Mouse (Mus musculus) lung, embryonic 14.5 days (tissue): Measurements from ENCODE around the gene Cyp27a1. TPM values are rescaled to one million over a fixed set of nuclear protein-coding genes. Genes with fewer than 3 reads are reported as not detected.

Experiments
- ATAC-seq: fragments of 200-750 bp; cut with Nextera tagmentation; 2 replicates; pipeline ENCODE4 v1.8.0; 2017; ENCODE audit warnings: mild to moderate bottlenecking, moderate TSS enrichment, moderate library complexity; ENCODE audit not compliant: insufficient read depth
- DNase-seq: peaks from one replicate; pipeline ENCODE4 v3.0.0-alpha.2; 2015
- H3K27ac ChIP-seq: fragments of 300-500 bp; sonication (generic); 2 replicates; pipeline ENCODE4 v1.5.1; 2014; ENCODE audit warnings: low read depth, mild to moderate bottlenecking, moderate library complexity
- H3K27me3 ChIP-seq: fragments of 300-500 bp; sonication (generic); 2 replicates; pipeline ENCODE4 v1.6.1; 2014; ENCODE audit warnings: low read length, control low read depth; ENCODE audit not compliant: insufficient read depth
- H3K36me3 ChIP-seq: fragments of 300-500 bp; sonication (generic); 2 replicates; pipeline ENCODE4 v1.6.1; 2014; ENCODE audit warnings: control low read depth; ENCODE audit not compliant: insufficient read depth
- H3K4me1 ChIP-seq: fragments of 300-500 bp; sonication (generic); 2 replicates; pipeline ENCODE4 v1.6.1; 2014; ENCODE audit warnings: antibody characterized with exemption, control low read depth; ENCODE audit not compliant: insufficient read depth
- H3K4me2 ChIP-seq: fragments of 300-500 bp; sonication (generic); 2 replicates; pipeline ENCODE4 v1.6.1; 2014; ENCODE audit warnings: mild to moderate bottlenecking
- H3K4me3 ChIP-seq: fragments of 300-500 bp; sonication (generic); 2 replicates; pipeline ENCODE4 v1.5.1; 2014; ENCODE audit warnings: low read depth, low read length
- H3K9ac ChIP-seq: fragments of 300-500 bp; sonication (generic); 2 replicates; pipeline ENCODE4 v1.6.1; 2014
- H3K9me3 ChIP-seq: fragments of 300-500 bp; sonication (generic); 2 replicates; pipeline ENCODE4 v1.6.1; 2016; ENCODE audit warnings: low read depth, low read length, control low read depth
- CTCF ChIP-seq: IDR thresholded peaks from 2 replicates; pipeline ENCODE4 v1.5.1; 2016; ENCODE audit warnings: antibody characterized with exemption, low read depth
- WGBS: fragments of 180-500 bp; shearing (Covaris S2); extraction: QIAGEN DNeasy Blood & Tissue Kit; methylation state at CpG from one replicate; pipeline ENCODE4 v1.1.7; 2014; 5-methylcytosine and 5-hydroxymethylcytosine counted together
- polyA plus RNA-seq: library from polyadenylated mRNA; unstranded; fragments of >200 nt; fragmentation: Nextera tagmentation; extraction: Ambion mirVana; gene quantifications from 2 replicates; pipeline ENCODE4 v1.2.1, GENCODE M21; 2014

Gene Cyp27a1
- polyA plus RNA-seq, 1 experiment from 2014 or later = 1.9 TPM

- Histone ChIP-seq H3K27ac (no peak overlapping the region), H3K27me3 (peaks cover 72% of the 10 kb centered on the region)
- 18% methylated on average over 14 of the region's 14 CpGs for WGBS
Observed at GRCm38 (mm10) chr1:74782045-74782444, 68.7 kb downstream of the Cyp27a1 start.

GRCm38 (mm10) chr1:74783554-74783953, 70.2 kb downstream of the Cyp27a1 start:
- ATAC-seq (no peak), DNase-seq (no peak)
- Histone ChIP-seq H3K27me3 (peaks cover 88% of the 10 kb centered on the region), H3K4me2 (peak overlapping the region; percentile 78), H3K36me3 (no peaks in the 10 kb centered on the region), H3K27ac (no peak overlapping the region), H3K4me3 (peak overlapping the region; percentile 41), H3K9ac (no peak overlapping the region), H3K4me1 (no peaks in the 10 kb centered on the region), H3K9me3 (peaks cover 3% of the 10 kb centered on the region; the same call in 1 of the 2 replicates)
- 4% methylated on average over 13 of the region's 13 CpGs for WGBS
- TF ChIP-seq CTCF = no peak

More at GRCm38 (mm10) chr1:74782045-74782444, 68.7 kb downstream of the Cyp27a1 start:
- no peak for TF ChIP-seq CTCF
- Histone ChIP-seq H3K4me1 (no peaks in the 10 kb centered on the region), H3K36me3 (no peaks in the 10 kb centered on the region), H3K9me3 (peaks cover 3% of the 10 kb centered on the region; the same call in 1 of the 2 replicates), H3K4me3 (no peak overlapping the region), H3K9ac (no peak overlapping the region), H3K4me2 (no peak overlapping the region)
- DNase-seq = peak; percentile 42
- ATAC-seq = no peak

GRCm38 (mm10) chr1:74784041-74784759, 70.8 kb downstream of the Cyp27a1 start:
- 0 out of 2 replicates have a peak, but pooled peaks have one; percentile 24 for ATAC-seq
- H3K27me3 ChIP-seq = peaks cover 91% of the 10 kb centered on the region
- H3K9me3 ChIP-seq = peaks cover 3% of the 10 kb centered on the region; the same call in 1 of the 2 replicates
- DNase-seq = peak; percentile 74
- no peak overlapping the region for H3K27ac ChIP-seq
- peak overlapping the region; percentile 8; the same call in 1 of the 2 replicates for H3K9ac ChIP-seq
- peak overlapping the region; percentile 78 for H3K4me2 ChIP-seq
- peak overlapping the region; percentile 41 for H3K4me3 ChIP-seq
- WGBS = under 1% methylated on average over 67 of the region's 67 CpGs
- peak; percentile 67 for TF ChIP-seq CTCF
- no peaks in the 10 kb centered on the region for H3K4me1 ChIP-seq
- no peaks in the 10 kb centered on the region for H3K36me3 ChIP-seq

Other genes with a start within 250 kb of the Cyp27a1 start
- 85.4 and 87.6 TPM in 2 replicates for gene Cnot9, start 207.5 kb upstream of the Cyp27a1 start, polyA plus RNA-seq
- 0.45 and 0.68 TPM in 2 replicates for gene Plcd4, start 170.7 kb upstream of the Cyp27a1 start, polyA plus RNA-seq
- 40.4 and 41.2 TPM in 2 replicates for gene Usp37, start 169.3 kb upstream of the Cyp27a1 start, polyA plus RNA-seq
- gene Zfp142, start 125.3 kb upstream of the Cyp27a1 start, polyA plus RNA-seq = 9.9 and 11.6 TPM in 2 replicates
- 17.8 and 21.3 TPM in 2 replicates for gene Bcs1l, start 125.3 kb upstream of the Cyp27a1 start, polyA plus RNA-seq
- gene Rnf25, start 112.2 kb upstream of the Cyp27a1 start, polyA plus RNA-seq = 5.3 and 7.5 TPM in 2 replicates
- 5.8 and 7.4 TPM in 2 replicates for gene Stk36, start 112.1 kb upstream of the Cyp27a1 start, polyA plus RNA-seq
- gene Ttll4, start 51.8 kb upstream of the Cyp27a1 start, polyA plus RNA-seq = 32.6 and 37.9 TPM in 2 replicates
- 0.12 and 0.29 TPM in 2 replicates for gene Prkag3, start 35.6 kb downstream of the Cyp27a1 start, polyA plus RNA-seq
- gene Wnt6, start 58.3 kb downstream of the Cyp27a1 start, polyA plus RNA-seq = 0.53 and 0.57 TPM in 2 replicates
- gene Wnt10a, start 77.9 kb downstream of the Cyp27a1 start, polyA plus RNA-seq = not detected in 2 replicates
- gene Cdk5r2, start 141.4 kb downstream of the Cyp27a1 start, polyA plus RNA-seq = not detected in 2 replicates
- gene Fev, start 171.8 kb downstream of the Cyp27a1 start, polyA plus RNA-seq = not detected in 2 replicates
- not detected in 2 replicates for gene Cryba2, start 179.6 kb downstream of the Cyp27a1 start, polyA plus RNA-seq
- 0.05 and 0.14 TPM in 2 replicates for gene Cfap65, start 222.0 kb downstream of the Cyp27a1 start, polyA plus RNA-seq
- 0.12 and 0.14 TPM in 2 replicates for gene Ihh, start 238.1 kb downstream of the Cyp27a1 start, polyA plus RNA-seq